Mouse (Mus musculus) neural tube, embryonic 13.5 days (tissue): ENCODE measurements around the gene Pga5. TPM values are rescaled to one million over a fixed set of nuclear protein-coding genes. Genes with fewer than 3 reads are reported as not detected.

Experiments
- ATAC-seq: fragments of 200-750 bp; cut with Nextera tagmentation; 2 replicates; pipeline ENCODE4 v1.8.0; 2017; ENCODE audit warnings: low read depth, mild to moderate bottlenecking, moderate TSS enrichment, moderate library complexity
- H3K27ac ChIP-seq: fragments of 300-500 bp; sonication (generic); replicated peaks from 2 replicates; pipeline ENCODE4 v1.5.1; 2015; ENCODE audit warnings: moderate library complexity, mild to moderate bottlenecking, inconsistent platforms
- H3K27me3 ChIP-seq: fragments of 300-500 bp; sonication (generic); 2 replicates; pipeline ENCODE4 v1.6.1; 2015; ENCODE audit warnings: mild to moderate bottlenecking, inconsistent platforms
- H3K36me3 ChIP-seq: fragments of 300-500 bp; sonication (generic); 2 replicates; pipeline ENCODE4 v1.6.1; 2015; ENCODE audit warnings: mild to moderate bottlenecking, inconsistent platforms
- H3K4me1 ChIP-seq: fragments of 300-500 bp; sonication (generic); replicated peaks from 2 replicates; pipeline ENCODE4 v1.6.1; 2015; ENCODE audit warnings: inconsistent platforms
- H3K4me2 ChIP-seq: fragments of 300-500 bp; sonication (generic); 2 replicates; pipeline ENCODE4 v1.6.1; 2015; ENCODE audit warnings: inconsistent platforms, mild to moderate bottlenecking, moderate library complexity
- H3K4me3 ChIP-seq: fragments of 300-500 bp; sonication (generic); 2 replicates; pipeline ENCODE4 v1.5.1; 2015; ENCODE audit warnings: mild to moderate bottlenecking, inconsistent platforms
- H3K9ac ChIP-seq: fragments of 300-500 bp; sonication (generic); 2 replicates; pipeline ENCODE4 v1.6.1; 2015; ENCODE audit warnings: moderate library complexity, mild to moderate bottlenecking, inconsistent platforms
- H3K9me3 ChIP-seq: fragments of 300-500 bp; sonication (generic); 2 replicates; pipeline ENCODE4 v1.6.1; 2016; ENCODE audit warnings: inconsistent platforms
- WGBS: fragments of 180-500 bp; shearing (Covaris S2); methylation state at CpG from one replicate; pipeline ENCODE4 v1.1.7; 2015; 5-methylcytosine and 5-hydroxymethylcytosine counted together
- polyA plus RNA-seq: library from polyadenylated mRNA; unstranded; fragments of >200 nt; fragmentation: Nextera tagmentation; extraction: Ambion mirVana; gene quantifications from 2 replicates; pipeline ENCODE4 v1.2.1, GENCODE M21; 2015

Gene Pga5
- polyA plus RNA-seq, 1 experiment from 2014 or later: not detected

DNA sequence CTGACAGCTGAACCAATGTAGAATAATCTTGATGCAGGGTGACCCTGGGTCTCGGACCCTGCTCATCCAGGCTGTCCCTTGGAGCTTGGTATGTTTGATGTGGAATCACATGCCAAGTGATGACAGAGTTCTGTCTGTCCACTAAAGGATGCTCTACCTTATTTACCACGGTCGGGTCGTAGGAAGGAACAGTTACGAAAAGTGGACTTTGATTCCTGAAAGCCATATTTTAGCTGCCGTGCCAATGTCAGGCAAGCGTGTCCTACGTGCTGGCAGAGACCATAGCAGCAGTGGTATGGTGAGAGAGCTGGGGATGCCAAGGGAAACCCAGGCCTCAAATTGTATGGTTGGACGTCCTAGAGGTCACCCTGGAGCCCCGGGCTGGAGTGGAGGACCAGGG lies 35.7 kb upstream of the Pga5 start:
- Histone ChIP-seq H3K36me3 (peaks cover 41% of the 10 kb centered on the region), H3K27me3 (no peaks in the 10 kb centered on the region), H3K4me1 (peaks cover 46% of the 10 kb centered on the region), H3K4me2 (no peak overlapping the region), H3K9me3 (no peaks in the 10 kb centered on the region), H3K4me3 (no peak overlapping the region), H3K9ac (no peak overlapping the region), H3K27ac (0 out of 2 replicates have a peak overlapping the region, but pooled peaks have one; percentile 61)
- no peak for ATAC-seq
- 93% methylated on average over 10 of the region's 10 CpGs for WGBS

DNA sequence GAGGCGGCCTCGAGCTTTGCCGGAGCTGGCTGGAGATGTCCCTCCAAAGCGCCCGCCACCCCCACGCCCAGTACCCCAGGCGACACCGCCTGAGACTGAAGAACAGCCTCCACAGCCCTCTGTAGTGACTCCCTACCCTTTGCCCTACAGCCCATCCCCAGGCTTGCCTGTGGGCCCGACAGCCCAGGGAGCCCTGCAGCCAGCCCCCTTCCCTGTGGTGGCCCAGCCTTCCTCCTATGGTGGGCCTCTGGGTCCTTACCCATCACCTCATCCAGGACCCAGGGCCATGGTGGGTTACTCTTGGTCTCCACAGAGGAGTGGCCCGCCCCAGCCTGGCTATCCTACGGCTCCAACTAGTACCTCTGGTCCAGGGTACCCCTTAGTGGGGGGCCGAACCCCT lies 34.8 kb upstream of the Pga5 start:
- Histone ChIP-seq H3K36me3 (peaks cover 47% of the 10 kb centered on the region), H3K9ac (no peak overlapping the region), H3K4me2 (no peak overlapping the region), H3K9me3 (no peaks in the 10 kb centered on the region), H3K4me3 (no peak overlapping the region), H3K4me1 (peaks cover 42% of the 10 kb centered on the region), H3K27ac (no peak overlapping the region), H3K27me3 (no peaks in the 10 kb centered on the region)
- no peak for ATAC-seq
- 94% methylated on average over 12 of the region's 12 CpGs for WGBS

DNA sequence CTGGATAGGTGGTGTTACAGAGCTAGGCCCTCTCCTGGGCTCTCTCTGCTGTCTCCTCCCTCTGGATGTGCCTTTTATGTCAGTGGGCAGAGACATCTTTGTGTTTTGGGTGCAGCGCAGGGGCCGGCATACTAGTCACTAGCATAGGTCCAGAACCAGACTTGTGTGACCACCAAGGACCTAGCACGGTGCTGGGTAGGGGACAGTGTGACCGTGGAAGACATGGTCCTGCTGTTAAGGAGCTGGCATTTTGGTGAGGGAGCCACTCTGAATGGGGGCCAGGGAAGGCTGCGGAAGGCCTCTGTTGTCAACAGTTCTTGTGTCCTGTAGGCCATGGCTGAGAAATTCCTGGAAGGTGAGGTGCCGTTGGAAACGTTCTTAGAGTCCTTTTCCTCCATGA lies 34.3 kb upstream of the Pga5 start:
- ATAC-seq: no peak
- H3K4me1 ChIP-seq: peaks cover 42% of the 10 kb centered on the region
- no peak overlapping the region for H3K4me2 ChIP-seq
- H3K36me3 ChIP-seq: peaks cover 51% of the 10 kb centered on the region
- no peaks in the 10 kb centered on the region for H3K9me3 ChIP-seq
- H3K9ac ChIP-seq: no peak overlapping the region
- WGBS: 91% methylated on average over 7 of the region's 7 CpGs
- H3K27ac ChIP-seq: no peak overlapping the region
- no peaks in the 10 kb centered on the region for H3K27me3 ChIP-seq
- no peak overlapping the region for H3K4me3 ChIP-seq

DNA sequence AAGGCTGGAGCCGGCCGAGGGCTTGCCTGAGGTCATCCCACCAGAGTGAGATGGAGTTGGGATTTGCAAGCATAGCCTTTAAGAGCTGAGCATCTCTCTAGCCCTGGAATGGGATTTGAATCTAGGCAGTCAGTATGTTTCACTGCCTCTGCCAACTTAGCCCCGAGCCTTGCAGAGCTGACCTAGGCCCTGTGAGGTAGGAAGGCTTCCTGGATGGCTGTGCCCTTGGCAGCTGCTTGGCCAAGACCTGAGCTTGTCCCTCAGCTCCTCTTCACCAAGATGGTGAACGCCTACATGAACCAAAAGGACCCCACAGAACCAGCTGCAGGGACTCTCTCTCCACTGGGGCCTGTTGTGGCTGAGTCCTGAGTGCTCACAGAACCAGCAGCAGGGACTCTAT lies 32.9 kb upstream of the Pga5 start:
- no peaks in the 10 kb centered on the region for H3K27me3 ChIP-seq
- peak overlapping the region; percentile 9; the same call in 1 of the 2 replicates for H3K9ac ChIP-seq
- no peaks in the 10 kb centered on the region for H3K9me3 ChIP-seq
- H3K4me3 ChIP-seq: no peak overlapping the region
- H3K4me2 ChIP-seq: no peak overlapping the region
- peak overlapping the region; percentile 95 for H3K27ac ChIP-seq
- peaks cover 64% of the 10 kb centered on the region for H3K36me3 ChIP-seq
- H3K4me1 ChIP-seq: peaks cover 42% of the 10 kb centered on the region
- 92% methylated on average over 4 of the region's 4 CpGs for WGBS
- ATAC-seq: no peak

DNA sequence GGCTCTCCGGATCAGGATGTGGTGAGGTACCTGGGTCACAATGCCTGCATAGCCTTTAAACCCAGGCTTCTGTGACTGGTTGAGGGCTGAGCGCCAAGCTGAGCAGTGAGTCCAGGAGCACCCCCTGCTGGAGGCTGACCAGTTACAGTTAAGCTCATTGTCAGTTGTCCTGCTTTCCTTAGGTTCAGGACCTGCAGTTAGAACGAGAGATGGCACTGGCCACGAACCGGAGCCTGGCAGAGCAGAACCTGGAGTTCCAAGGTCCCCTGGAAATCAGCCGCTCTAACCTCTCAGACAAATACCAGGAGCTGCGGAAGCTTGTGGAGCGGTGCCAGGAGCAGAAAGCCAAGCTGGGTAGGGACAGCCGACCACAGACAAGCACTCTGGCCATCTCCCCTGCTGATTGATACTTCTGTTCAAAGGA lies 32.2 kb upstream of the Pga5 start:
- Histone ChIP-seq H3K27ac (peak overlapping the region; percentile 95), H3K9ac (peak overlapping the region; percentile 35), H3K4me1 (peaks cover 39% of the 10 kb centered on the region), H3K4me3 (no peak overlapping the region), H3K27me3 (no peaks in the 10 kb centered on the region), H3K4me2 (no peak overlapping the region), H3K36me3 (peaks cover 64% of the 10 kb centered on the region), H3K9me3 (no peaks in the 10 kb centered on the region)
- peak; percentile 27 for ATAC-seq
- WGBS: 69% methylated on average over 9 of the region's 9 CpGs

DNA sequence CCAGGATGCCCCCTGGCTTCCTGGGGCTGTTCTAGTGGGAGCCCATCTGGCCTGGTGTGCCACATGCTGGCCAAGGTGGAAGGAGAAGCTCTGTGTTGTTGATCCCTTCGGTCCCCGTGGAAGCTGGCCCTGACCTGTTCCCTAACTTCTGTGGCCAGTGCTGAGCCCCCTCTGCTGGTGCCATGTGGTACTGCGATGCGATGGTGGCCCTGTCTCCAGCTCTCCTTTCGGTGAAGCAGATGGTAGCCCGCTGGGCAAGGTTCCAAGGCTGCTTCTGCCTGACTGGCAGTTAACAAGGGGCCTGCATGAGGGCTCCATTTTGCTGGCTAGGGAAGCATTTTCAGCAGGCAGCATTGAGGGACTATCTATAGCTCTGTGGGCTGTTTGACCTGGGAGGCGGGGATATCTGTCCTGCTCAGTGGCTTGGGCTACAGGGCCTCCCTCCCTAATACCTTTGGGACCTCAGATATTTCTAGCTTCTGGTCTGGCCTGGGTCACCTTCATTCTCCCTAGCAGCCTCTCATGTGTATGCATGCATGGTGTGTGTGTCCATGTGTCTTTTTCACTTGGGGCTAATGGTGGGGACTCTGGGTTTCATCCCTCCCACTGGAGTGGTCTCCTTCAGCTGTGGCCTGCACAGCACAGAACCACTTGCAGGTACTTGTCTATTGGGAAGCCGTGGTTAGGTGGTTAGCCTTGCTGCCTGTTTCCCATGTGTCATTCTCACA lies 31.7 kb upstream of the Pga5 start:
- Histone ChIP-seq H3K4me2 (no peak overlapping the region), H3K36me3 (peaks cover 64% of the 10 kb centered on the region), H3K9ac (peak overlapping the region; percentile 35; the same call in 1 of the 2 replicates), H3K27ac (peak overlapping the region; percentile 95), H3K4me3 (no peak overlapping the region), H3K9me3 (no peaks in the 10 kb centered on the region), H3K27me3 (no peaks in the 10 kb centered on the region), H3K4me1 (peaks cover 36% of the 10 kb centered on the region)
- WGBS: 17% methylated on average over 8 of the region's 8 CpGs
- ATAC-seq: peak; percentile 87

DNA sequence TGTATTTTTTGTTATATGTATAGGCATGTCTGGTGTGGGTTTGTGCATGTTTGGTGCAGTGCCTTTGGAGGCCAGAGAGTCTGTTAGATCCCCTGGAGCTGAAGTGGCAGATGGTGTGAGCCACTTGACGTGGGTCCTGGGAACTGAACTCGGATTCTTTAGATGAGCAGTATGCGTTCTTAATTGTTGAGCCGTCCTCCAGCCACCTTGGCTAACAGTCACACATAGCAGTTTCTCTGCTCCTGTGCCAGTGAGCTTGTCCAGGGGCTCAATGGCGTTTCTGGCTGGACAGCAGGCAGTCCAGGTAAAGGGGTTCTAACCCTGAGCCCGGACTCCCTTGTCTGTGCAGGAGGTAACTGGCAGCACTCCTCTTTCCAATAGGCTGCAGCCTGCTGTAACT lies 31.0 kb upstream of the Pga5 start:
- Histone ChIP-seq H3K9ac (peak overlapping the region; percentile 31; the same call in 1 of the 2 replicates), H3K4me2 (no peak overlapping the region), H3K4me1 (peaks cover 30% of the 10 kb centered on the region), H3K27ac (peak overlapping the region; percentile 95), H3K27me3 (no peaks in the 10 kb centered on the region), H3K4me3 (no peak overlapping the region), H3K36me3 (peaks cover 62% of the 10 kb centered on the region), H3K9me3 (no peaks in the 10 kb centered on the region)
- 60% methylated on average over 6 of the region's 6 CpGs for WGBS
- no peak for ATAC-seq

DNA sequence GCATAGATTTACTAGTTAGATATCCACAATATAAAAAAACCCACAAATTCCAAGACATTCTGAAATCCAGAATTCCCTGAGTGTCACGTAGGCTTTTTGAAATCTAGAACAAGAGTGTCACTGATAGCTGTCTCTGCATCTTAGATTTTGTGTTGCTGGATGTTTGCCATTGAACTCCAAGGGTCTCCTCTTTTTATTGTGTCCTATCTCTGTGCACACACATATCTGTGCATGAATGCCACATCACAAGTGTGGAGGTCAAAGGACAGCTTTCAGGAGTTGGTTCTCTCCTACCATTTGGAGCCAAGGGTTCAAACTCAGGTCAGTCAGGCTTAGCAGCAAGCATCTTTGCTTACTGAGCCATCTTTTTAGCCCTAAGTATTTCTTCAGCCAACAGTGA lies 30.0 kb upstream of the Pga5 start:
- H3K4me1 ChIP-seq: peaks cover 29% of the 10 kb centered on the region
- H3K27me3 ChIP-seq: no peaks in the 10 kb centered on the region
- H3K4me2 ChIP-seq: no peak overlapping the region
- no peak overlapping the region for H3K9ac ChIP-seq
- peaks cover 52% of the 10 kb centered on the region for H3K36me3 ChIP-seq
- no peak for ATAC-seq
- no peaks in the 10 kb centered on the region for H3K9me3 ChIP-seq
- no peak overlapping the region for H3K4me3 ChIP-seq
- H3K27ac ChIP-seq: no peak overlapping the region
- 95% methylated on average over 1 of the region's 1 CpGs for WGBS

DNA sequence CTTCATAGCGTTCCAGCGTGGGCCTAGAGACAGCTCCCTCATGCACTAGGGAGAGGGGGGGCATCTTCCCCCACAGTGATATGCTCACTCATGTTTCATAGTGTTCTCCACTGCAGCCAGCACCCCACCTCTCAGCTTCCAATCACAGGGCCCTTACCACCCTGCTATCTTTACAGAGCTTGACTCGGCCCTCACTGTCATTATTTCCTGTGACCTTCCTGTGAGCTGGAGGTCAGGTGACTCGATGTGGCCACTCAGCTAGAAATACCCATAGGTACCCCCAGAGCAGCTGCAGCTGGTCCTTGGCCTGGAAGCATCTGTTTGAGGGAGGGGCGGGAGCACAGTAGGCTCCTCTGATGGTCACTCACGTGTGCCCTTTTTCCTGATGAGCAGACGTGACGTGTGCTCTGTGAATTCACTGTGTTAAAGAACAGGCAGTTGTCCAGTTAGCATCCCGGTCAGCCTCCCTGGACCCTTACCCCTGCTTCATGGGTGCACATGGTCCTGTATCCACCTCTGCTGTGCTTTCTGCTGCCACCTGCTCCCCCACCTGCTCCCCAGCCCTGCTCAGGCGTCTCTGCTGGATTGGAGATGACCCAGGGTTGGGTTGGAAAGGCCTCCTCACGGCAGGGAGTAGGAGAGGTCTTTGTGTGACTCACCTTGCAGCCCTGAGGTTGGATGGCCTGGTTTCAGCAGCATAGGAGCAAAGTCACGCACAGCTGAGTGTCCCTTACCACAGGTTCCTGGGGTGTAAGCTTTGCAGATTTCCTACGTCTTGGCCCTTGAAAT lies 29.4 kb upstream of the Pga5 start:
- no peak overlapping the region for H3K27ac ChIP-seq
- no peak for ATAC-seq
- H3K36me3 ChIP-seq: peaks cover 46% of the 10 kb centered on the region
- no peak overlapping the region for H3K4me2 ChIP-seq
- WGBS: 84% methylated on average over 13 of the region's 13 CpGs
- H3K27me3 ChIP-seq: no peaks in the 10 kb centered on the region
- H3K4me3 ChIP-seq: no peak overlapping the region
- no peaks in the 10 kb centered on the region for H3K9me3 ChIP-seq
- H3K9ac ChIP-seq: no peak overlapping the region
- H3K4me1 ChIP-seq: peaks cover 29% of the 10 kb centered on the region

DNA sequence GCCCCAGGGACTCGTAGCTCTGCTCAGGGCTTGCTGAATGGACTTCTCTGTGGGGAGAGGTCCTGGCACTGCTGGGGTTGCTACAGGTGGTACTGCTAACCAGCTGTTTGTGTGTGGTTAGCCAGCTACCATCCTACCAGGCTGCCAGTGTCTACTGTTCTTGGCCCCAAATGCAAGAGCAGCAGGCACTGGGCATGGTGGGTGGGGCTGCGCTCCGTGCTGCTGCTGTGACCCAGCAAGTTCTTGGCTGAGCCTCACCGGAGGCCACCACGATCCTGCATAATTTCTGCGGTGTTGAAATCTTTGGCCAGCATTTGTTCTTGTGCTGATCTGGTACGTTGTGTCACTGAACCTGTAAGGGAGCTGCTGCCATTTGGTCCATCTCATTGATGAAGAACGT lies 25.6 kb upstream of the Pga5 start:
- no peak overlapping the region for H3K4me3 ChIP-seq
- peaks cover 22% of the 10 kb centered on the region for H3K36me3 ChIP-seq
- 85% methylated on average over 8 of the region's 8 CpGs for WGBS
- no peak overlapping the region for H3K4me2 ChIP-seq
- no peaks in the 10 kb centered on the region for H3K9me3 ChIP-seq
- no peak overlapping the region for H3K9ac ChIP-seq
- ATAC-seq: no peak
- no peaks in the 10 kb centered on the region for H3K27me3 ChIP-seq
- peaks cover 36% of the 10 kb centered on the region for H3K4me1 ChIP-seq
- no peak overlapping the region for H3K27ac ChIP-seq

DNA sequence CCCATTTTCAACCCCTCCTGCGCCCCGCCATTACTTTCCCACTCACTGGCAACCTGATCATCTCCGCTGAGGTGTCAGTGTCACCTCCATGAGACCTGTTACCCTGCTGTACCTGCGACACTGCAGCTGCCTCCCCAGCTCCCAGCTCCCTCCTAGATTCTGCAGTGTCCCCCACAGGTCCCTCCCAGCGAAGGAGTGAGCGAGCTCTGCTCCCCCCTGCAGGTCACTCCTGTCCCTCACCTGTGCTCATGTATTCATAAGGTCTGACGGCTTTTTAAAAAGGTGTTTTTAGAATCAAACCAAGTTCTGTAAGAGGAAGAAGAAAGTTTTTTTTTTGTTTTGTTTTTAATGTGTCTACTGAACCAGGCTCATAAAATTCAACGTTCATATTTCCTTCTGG lies 24.3 kb upstream of the Pga5 start:
- H3K36me3 ChIP-seq: peaks cover 13% of the 10 kb centered on the region
- no peak for ATAC-seq
- no peak overlapping the region for H3K27ac ChIP-seq
- peaks cover 49% of the 10 kb centered on the region for H3K4me1 ChIP-seq
- no peaks in the 10 kb centered on the region for H3K27me3 ChIP-seq
- 85% methylated on average over 8 of the region's 8 CpGs for WGBS
- H3K9me3 ChIP-seq: no peaks in the 10 kb centered on the region
- no peak overlapping the region for H3K9ac ChIP-seq
- no peak overlapping the region for H3K4me3 ChIP-seq
- no peak overlapping the region for H3K4me2 ChIP-seq

DNA sequence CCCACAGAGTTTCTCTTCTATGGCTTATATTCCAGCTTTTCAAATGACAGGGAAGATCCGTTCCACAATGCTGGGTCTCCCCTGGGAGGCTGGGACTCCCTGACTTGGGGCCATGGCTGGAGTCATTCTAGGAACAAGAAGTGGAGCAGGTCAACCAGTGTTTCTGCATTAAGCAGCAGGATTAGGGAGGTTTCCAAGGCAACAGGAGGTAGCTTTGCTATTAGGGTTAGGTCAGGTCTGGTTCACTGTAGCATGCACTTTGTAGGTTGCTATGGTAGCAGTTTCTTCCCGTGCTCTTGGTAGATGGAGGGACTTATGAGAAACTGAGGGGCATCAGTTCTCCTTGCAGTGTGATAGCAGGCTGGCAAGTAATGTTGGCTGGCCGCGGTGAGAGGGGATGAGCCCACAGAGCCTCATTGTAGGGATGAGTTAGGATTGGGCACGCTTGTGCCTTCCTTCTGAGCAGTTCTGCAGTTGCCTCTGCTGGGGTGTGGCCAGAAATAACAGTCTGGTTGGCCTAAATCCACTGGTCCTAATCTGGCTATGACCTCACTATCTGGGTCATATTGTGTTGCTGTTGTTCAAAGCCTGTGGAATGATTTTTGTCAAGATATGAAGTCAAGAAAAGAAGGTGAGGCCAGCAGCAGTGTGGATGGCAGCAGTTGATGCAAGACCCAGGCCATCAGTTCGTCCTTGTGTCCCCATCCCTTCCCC lies 23.3 kb upstream of the Pga5 start:
- no peaks in the 10 kb centered on the region for H3K27me3 ChIP-seq
- ATAC-seq: no peak
- H3K4me2 ChIP-seq: no peak overlapping the region
- 58% methylated on average over 6 of the region's 6 CpGs for WGBS
- no peak overlapping the region for H3K9ac ChIP-seq
- H3K27ac ChIP-seq: 0 out of 2 replicates have a peak overlapping the region, but pooled peaks have one; percentile 18
- H3K9me3 ChIP-seq: no peaks in the 10 kb centered on the region
- H3K4me1 ChIP-seq: peaks cover 58% of the 10 kb centered on the region
- H3K36me3 ChIP-seq: 0 out of 2 replicates have a peak, but pooled peaks cover 3% of the 10 kb centered on the region
- H3K4me3 ChIP-seq: no peak overlapping the region
